Mouse (Mus musculus): ENCODE data around the gene F3.

- TF ChIP-seq CTCF (IDR thresholded peaks at IDR 0.05; ENCODE audit: low read depth) (no peak), EP300 (optimal IDR thresholded peaks at IDR 0.05) (no peak)
Observed at GRCm38 (mm10) chr3:121755152-121755551, 31.8 kb downstream of the F3 start.
